Mouse (Mus musculus): ENCODE measurements around the gene Map4k2.

DNA sequence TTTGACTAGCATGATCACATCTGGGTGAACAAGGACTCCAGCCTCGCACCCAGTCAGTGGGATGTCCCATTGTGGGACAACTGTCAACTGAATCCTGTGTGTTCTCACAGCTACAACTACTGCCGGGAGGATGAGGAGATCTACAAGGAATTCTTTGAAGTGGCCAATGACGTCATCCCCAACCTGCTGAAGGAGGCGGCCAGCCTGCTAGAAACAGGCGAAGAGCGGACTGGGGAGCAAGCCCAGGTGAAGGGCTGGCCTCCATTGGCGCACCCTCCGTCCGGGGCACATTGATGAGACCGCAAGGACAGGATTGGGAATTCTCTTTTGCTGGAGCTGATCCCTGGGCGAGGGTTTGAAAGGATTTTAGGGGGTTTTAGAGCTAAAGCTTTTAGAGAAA lies 2.2 kb upstream of the Map4k2 start:
- TF ChIP-seq CTCF (IDR thresholded peaks at IDR 0.05; ENCODE audit: borderline replicate concordance, control insufficient read depth, extremely low read depth, insufficient read depth, low read length, poor library complexity) (no peak), POLR2A (IDR thresholded peaks at IDR 0.05; ENCODE audit: control insufficient read depth, extremely low read depth, insufficient read depth, low read length, poor library complexity) (no peak)

Data from thymus, adult 2 months (tissue).